Mouse (Mus musculus): ENCODE results near the gene Phactr2. TPM values are rescaled to one million over a fixed set of nuclear protein-coding genes. Genes with fewer than 3 reads are reported as not detected.

The Phactr2 gene
- polyA plus RNA-seq, 2 experiments: 1.5 to 3.5 TPM

- H3K36me3 ChIP-seq (replicated peaks; ENCODE audit: control insufficient read depth, insufficient read depth, low read depth): no peaks in the 10 kb centered on the region
- H3K27me3 ChIP-seq (ENCODE audit: control insufficient read depth, insufficient read depth, low read length): no peaks in the 10 kb centered on the region
- TF ChIP-seq EP300 (IDR thresholded peaks at IDR 0.05; ENCODE audit: low read depth) (no peak), CTCF (IDR thresholded peaks at IDR 0.05; ENCODE audit: low read depth) (no peak)
- H3K9me3 ChIP-seq (ENCODE audit: control insufficient read depth, low read length): no peaks in the 10 kb centered on the region
- no peak overlapping the region for H3K27ac ChIP-seq
- DNase-seq (ENCODE audit: low read depth in 3 of 3, low spot score in 3 of 3) (no peak), ATAC-seq (ENCODE audit: insufficient read depth) (no peak)
- 53% methylated on average over 2 of the region's 2 CpGs for WGBS (ENCODE audit: insufficient replicate concordance)
- no peak overlapping the region for H3K4me2 ChIP-seq (ENCODE audit: low read depth)
- peaks cover 0 to 2% of the 10 kb centered on the region in 2 experiments; a peak in 2 of 4 replicates for H3K4me1 ChIP-seq (replicated peaks; ENCODE audit: control insufficient read depth in 2 of 2, insufficient read depth in 2 of 2, low read length in 1 of 2)
- H3K4me3 ChIP-seq (ENCODE audit: insufficient read depth in 1 of 2, low read depth in 2 of 2, low read length in 2 of 2): no peak overlapping the region
- H3K9ac ChIP-seq (replicated peaks): no peak overlapping the region
These were observed 241.0 kb downstream of the Phactr2 start for GRCm38 (mm10) chr10:13233143-13233622.

- TF ChIP-seq EP300 (IDR thresholded peaks at IDR 0.05; ENCODE audit: low read depth): no peak
- no peak for TF ChIP-seq CTCF (IDR thresholded peaks at IDR 0.05; ENCODE audit: low read depth)
- 66% methylated on average over 9 of the region's 9 CpGs for WGBS (ENCODE audit: insufficient replicate concordance)
These were observed 241.6 kb downstream of the Phactr2 start for GRCm38 (mm10) chr10:13232443-13233142.

GRCm38 (mm10) chr10:13230716-13231115 lies 243.5 kb downstream of the Phactr2 start:
- H3K4me1 ChIP-seq (replicated peaks; ENCODE audit: control insufficient read depth in 2 of 2, insufficient read depth in 2 of 2, low read length in 1 of 2): peaks cover 0 to 2% of the 10 kb centered on the region in 2 experiments; a peak in 2 of 4 replicates
- H3K4me3 ChIP-seq (ENCODE audit: insufficient read depth in 1 of 2, low read depth in 2 of 2, low read length in 2 of 2): no peak overlapping the region
- TF ChIP-seq CTCF (IDR thresholded peaks at IDR 0.05; ENCODE audit: low read depth): no peak
- no peak for TF ChIP-seq EP300 (IDR thresholded peaks at IDR 0.05; ENCODE audit: low read depth)
- H3K9me3 ChIP-seq (ENCODE audit: control insufficient read depth, low read length): no peaks in the 10 kb centered on the region
- no peak for ATAC-seq (ENCODE audit: insufficient read depth)
- H3K4me2 ChIP-seq (ENCODE audit: low read depth): no peak overlapping the region
- DNase-seq (ENCODE audit: low read depth in 3 of 3, low spot score in 3 of 3): no peak
- H3K27me3 ChIP-seq (ENCODE audit: control insufficient read depth, insufficient read depth, low read length): no peaks in the 10 kb centered on the region
- H3K27ac ChIP-seq: no peak overlapping the region
- no peak overlapping the region for H3K9ac ChIP-seq (replicated peaks)
- no peaks in the 10 kb centered on the region for H3K36me3 ChIP-seq (replicated peaks; ENCODE audit: control insufficient read depth, insufficient read depth, low read depth)
- 72% methylated on average over 7 of the region's 7 CpGs for WGBS (ENCODE audit: insufficient replicate concordance)

More at GRCm38 (mm10) chr10:13232443-13233142, 241.6 kb downstream of the Phactr2 start:
- no peaks in the 10 kb centered on the region for H3K36me3 ChIP-seq (replicated peaks; ENCODE audit: control insufficient read depth, insufficient read depth, low read depth)
- H3K27ac ChIP-seq: no peak overlapping the region
- no peak overlapping the region for H3K9ac ChIP-seq (replicated peaks)
- H3K4me2 ChIP-seq (ENCODE audit: low read depth): no peak overlapping the region
- DNase-seq (ENCODE audit: low read depth in 3 of 3, low spot score in 3 of 3) (no peak), ATAC-seq (ENCODE audit: insufficient read depth) (no peak)
- H3K9me3 ChIP-seq (ENCODE audit: control insufficient read depth, low read length): no peaks in the 10 kb centered on the region
- no peak overlapping the region for H3K4me3 ChIP-seq (ENCODE audit: insufficient read depth in 1 of 2, low read depth in 2 of 2, low read length in 2 of 2)
- H3K27me3 ChIP-seq (ENCODE audit: control insufficient read depth, insufficient read depth, low read length): no peaks in the 10 kb centered on the region
- peaks cover 0 to 2% of the 10 kb centered on the region in 2 experiments; a peak in 2 of 4 replicates for H3K4me1 ChIP-seq (replicated peaks; ENCODE audit: control insufficient read depth in 2 of 2, insufficient read depth in 2 of 2, low read length in 1 of 2)

- ATAC-seq (ENCODE audit: insufficient read depth) (no peak), DNase-seq (ENCODE audit: low read depth in 3 of 3, low spot score in 3 of 3) (no peak)
- no peaks in the 10 kb centered on the region for H3K9me3 ChIP-seq (ENCODE audit: control insufficient read depth, low read length)
- H3K9ac ChIP-seq (replicated peaks): no peak overlapping the region
- H3K4me2 ChIP-seq (ENCODE audit: low read depth): no peak overlapping the region
- no peaks in the 10 kb centered on the region; a peak in 1 of 4 replicates for H3K4me1 ChIP-seq (replicated peaks; ENCODE audit: control insufficient read depth in 2 of 2, insufficient read depth in 2 of 2, low read length in 1 of 2)
- 58% methylated on average over 7 of the region's 7 CpGs for WGBS (ENCODE audit: insufficient replicate concordance)
- no peaks in the 10 kb centered on the region for H3K27me3 ChIP-seq (ENCODE audit: control insufficient read depth, insufficient read depth, low read length)
- no peak for TF ChIP-seq CTCF (IDR thresholded peaks at IDR 0.05; ENCODE audit: low read depth)
- TF ChIP-seq EP300 (IDR thresholded peaks at IDR 0.05; ENCODE audit: low read depth): no peak
- H3K27ac ChIP-seq: no peak overlapping the region
- H3K4me3 ChIP-seq (ENCODE audit: insufficient read depth in 1 of 2, low read depth in 2 of 2, low read length in 2 of 2): no peak overlapping the region
- H3K36me3 ChIP-seq (replicated peaks; ENCODE audit: control insufficient read depth, insufficient read depth, low read depth): no peaks in the 10 kb centered on the region
These were observed 248.7 kb downstream of the Phactr2 start for GRCm38 (mm10) chr10:13225377-13226063.

- Histone ChIP-seq H3K9ac (replicated peaks) (no peak overlapping the region), H3K4me3 (ENCODE audit: insufficient read depth in 1 of 2, low read depth in 2 of 2, low read length in 2 of 2) (no peak overlapping the region), H3K4me2 (ENCODE audit: low read depth) (no peak overlapping the region), H3K27me3 (ENCODE audit: control insufficient read depth, insufficient read depth, low read length) (no peaks in the 10 kb centered on the region), H3K9me3 (ENCODE audit: control insufficient read depth, low read length) (no peaks in the 10 kb centered on the region), H3K4me1 (replicated peaks; ENCODE audit: control insufficient read depth in 2 of 2, insufficient read depth in 2 of 2, low read length in 1 of 2) (no peaks in the 10 kb centered on the region; a peak in 1 of 4 replicates), H3K27ac (no peak overlapping the region), H3K36me3 (replicated peaks; ENCODE audit: control insufficient read depth, insufficient read depth, low read depth) (no peaks in the 10 kb centered on the region)
- no peak for TF ChIP-seq EP300 (IDR thresholded peaks at IDR 0.05; ENCODE audit: low read depth)
- TF ChIP-seq CTCF (IDR thresholded peaks at IDR 0.05; ENCODE audit: low read depth): no peak
- 66% methylated on average over 3 of the region's 3 CpGs for WGBS (ENCODE audit: insufficient replicate concordance)
- DNase-seq (ENCODE audit: low read depth in 3 of 3, low spot score in 3 of 3) (no peak), ATAC-seq (ENCODE audit: insufficient read depth) (no peak)
These were observed 252.1 kb downstream of the Phactr2 start for GRCm38 (mm10) chr10:13222135-13222534.

Measured in liver, embryonic 14.5 days (tissue).